Mouse (Mus musculus): ENCODE results near the gene Serpina3a.

DNA sequence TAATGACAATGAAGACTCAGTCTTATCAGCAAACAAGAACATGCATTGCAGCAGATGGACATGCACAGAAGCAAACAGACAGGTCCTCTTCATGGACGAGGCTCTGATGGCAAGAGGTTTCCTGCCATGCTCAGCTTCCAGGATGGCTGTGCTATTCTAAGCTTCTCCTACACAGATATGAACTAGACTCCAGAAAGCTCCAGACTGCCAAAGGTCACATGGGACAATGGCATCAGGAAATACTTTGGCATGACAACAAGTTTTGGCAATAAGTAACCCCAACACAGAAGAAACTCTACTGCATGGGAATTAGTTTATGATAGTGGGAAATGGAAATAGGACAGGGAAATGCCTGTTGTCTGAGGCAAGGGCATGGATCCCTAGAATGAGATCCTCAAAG lies 30.8 kb downstream of the Serpina3a start:
- no peak for TF ChIP-seq CTCF (IDR thresholded peaks at IDR 0.05)
- TF ChIP-seq POLR2A (IDR thresholded peaks at IDR 0.05; ENCODE audit: insufficient read depth, low read depth, low read length) = no peak
- TF ChIP-seq EP300 (IDR thresholded peaks at IDR 0.05; ENCODE audit: insufficient read depth, low read depth, low read length) = no peak

Data from heart, adult 2 months (tissue).